Mouse (Mus musculus) MEL (cell line): ENCODE results near the gene Hao2.

Experiments used
- CHD1 ChIP-seq: IDR thresholded peaks from 2 replicates; pipeline ENCODE4 v1.6.1; 2012; ENCODE audit warnings: low read depth, mild to moderate bottlenecking, inconsistent platforms, low read length, improper control_type of control experiment
- CTCF ChIP-seq, 3 experiments: IDR thresholded peaks in 2 of 3; conservative IDR thresholded peaks in 1 of 3; 2 replicates each; pipeline ENCODE4 v1.5.1; 2011 to 2012; ENCODE audit warnings: low read length in 3 of 3, low read depth in 2 of 3, mild to moderate bottlenecking in 2 of 3, improper control_type of control experiment in 1 of 3, inconsistent platforms in 1 of 3, mixed read lengths in 1 of 3, moderate library complexity in 1 of 3; ENCODE audit not compliant: control insufficient read depth in 1 of 3, insufficient read depth in 1 of 3, poor library complexity in 1 of 3, severe bottlenecking in 1 of 3
- GABPA ChIP-seq: IDR thresholded peaks from 2 replicates; pipeline ENCODE4 v1.6.1; 2012; ENCODE audit warnings: low read depth, mild to moderate bottlenecking, inconsistent platforms, low read length, improper control_type of control experiment, moderate library complexity
- MAFK ChIP-seq: IDR thresholded peaks from 2 replicates; pipeline ENCODE4 v1.6.1; 2011; ENCODE audit warnings: low read depth, mild to moderate bottlenecking, low read length, improper control_type of control experiment, borderline replicate concordance
- MAX ChIP-seq: IDR thresholded peaks from 2 replicates; pipeline ENCODE4 v1.6.1; 2011; ENCODE audit warnings: low read length, improper control_type of control experiment
- MAZ ChIP-seq: IDR thresholded peaks from 2 replicates; pipeline ENCODE4 v1.6.1; 2012; ENCODE audit warnings: low read depth, mild to moderate bottlenecking, inconsistent platforms, low read length, improper control_type of control experiment
- MEF2A ChIP-seq: IDR thresholded peaks from 2 replicates; pipeline ENCODE4 v1.6.1; 2014; ENCODE audit warnings: low read depth, mild to moderate bottlenecking, inconsistent platforms, low read length, improper control_type of control experiment; ENCODE audit not compliant: poor library complexity, insufficient replicate concordance, severe bottlenecking; ENCODE audit errors: extremely low read depth
- MYC ChIP-seq: IDR thresholded peaks from 2 replicates; pipeline ENCODE4 v1.6.1; 2011; ENCODE audit warnings: low read depth, mild to moderate bottlenecking, low read length, improper control_type of control experiment, moderate library complexity
- NELFE ChIP-seq: IDR thresholded peaks from 2 replicates; pipeline ENCODE4 v1.6.1; 2011; ENCODE audit warnings: low read depth, low read length, improper control_type of control experiment
- POLR2A ChIP-seq, 2 experiments: IDR thresholded peaks; 2 replicates each; pipeline ENCODE4 v1.6.1; 2011 to 2012; ENCODE audit warnings: low read length in 2 of 2, mild to moderate bottlenecking in 2 of 2, control low read depth in 1 of 2, improper control_type of control experiment in 1 of 2, low read depth in 1 of 2, moderate library complexity in 1 of 2; ENCODE audit not compliant: control insufficient read depth in 1 of 2, insufficient read depth in 1 of 2, poor library complexity in 1 of 2
- TCF12 ChIP-seq: IDR thresholded peaks from 2 replicates; pipeline ENCODE4 v1.6.1; 2014; ENCODE audit warnings: low read depth, mild to moderate bottlenecking, inconsistent platforms, low read length, improper control_type of control experiment, moderate library complexity
- USF1 ChIP-seq: IDR thresholded peaks from 2 replicates; pipeline ENCODE4 v1.6.1; 2014; ENCODE audit warnings: low read depth, mild to moderate bottlenecking, inconsistent platforms, low read length, improper control_type of control experiment, moderate library complexity
- ZKSCAN1 ChIP-seq: IDR thresholded peaks from 2 replicates; pipeline ENCODE4 v1.6.1; 2012; ENCODE audit warnings: low read depth, mild to moderate bottlenecking, inconsistent platforms, low read length, improper control_type of control experiment, moderate library complexity

DNA sequence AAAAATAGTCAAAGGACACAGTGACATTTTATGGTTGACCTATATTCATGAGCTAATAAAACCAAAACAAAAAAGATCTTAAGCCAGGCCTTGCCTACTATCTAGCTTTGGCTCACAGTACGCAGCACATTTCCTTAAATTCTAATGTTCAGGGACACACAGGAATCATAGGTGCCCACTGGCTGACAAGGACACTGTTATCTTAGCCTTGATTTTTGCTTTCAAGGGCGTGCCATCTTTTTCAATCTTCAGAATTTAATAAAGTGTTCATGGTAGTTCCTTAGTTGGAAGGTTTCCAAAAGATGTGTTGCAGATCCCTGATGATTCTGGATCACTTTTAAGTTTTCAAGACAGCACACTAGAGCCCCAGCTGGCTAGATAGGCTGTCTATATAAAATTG is 12.2 kb downstream of the Hao2 start:
- no peak for TF ChIP-seq POLR2A (IDR thresholded peaks at IDR 0.05; ENCODE audit: control insufficient read depth in 1 of 2, insufficient read depth in 1 of 2, low read depth in 1 of 2, low read length in 2 of 2, poor library complexity in 1 of 2)
- no peak for TF ChIP-seq CTCF (IDR thresholded peaks at IDR 0.05 in 2 of 3, conservative IDR thresholded peaks at IDR 0.05 in 1 of 3; ENCODE audit: control insufficient read depth in 1 of 3, insufficient read depth in 1 of 3, low read depth in 2 of 3, low read length in 3 of 3, poor library complexity in 1 of 3, severe bottlenecking in 1 of 3)
- no peak for TF ChIP-seq MYC
- no peak for TF ChIP-seq CHD1
- no peak for TF ChIP-seq GABPA
- TF ChIP-seq MAFK: no peak
- TF ChIP-seq MEF2A: no peak
- TF ChIP-seq TCF12: no peak
- TF ChIP-seq USF1: no peak
- no peak for TF ChIP-seq NELFE
- TF ChIP-seq MAZ: no peak
- no peak for TF ChIP-seq MAX
- TF ChIP-seq ZKSCAN1: no peak
